Mouse (Mus musculus): ENCODE measurements at regions not wholly inside any gene's neighbourhood (a gene's known extent, or its start where the extent isn't known, plus 50 kb on each side); places are given as distances from the start of the nearest gene placed in this dataset.

- Histone ChIP-seq H3K4me3 (replicated peaks; ENCODE audit: extremely low read depth, low read depth, low read length) (no peak overlapping the region), H3K4me1 (ENCODE audit: control insufficient read depth, insufficient read depth, low read length) (no peaks in the 10 kb centered on the region)
- TF ChIP-seq CTCF (IDR thresholded peaks at IDR 0.05; ENCODE audit: insufficient read depth, low read length) (no peak), POLR2A (IDR thresholded peaks at IDR 0.05; ENCODE audit: borderline replicate concordance, extremely low read depth, low read depth, low read length) (no peak)
- WGBS = 19% methylated on average over 3 of the region's 3 CpGs
- DNase-seq = no peak
Measured at GRCm38 (mm10) chr1:90524641-90525220, 78.0 kb upstream of the Cops8 start.

GRCm38 (mm10) chr1:90526311-90526710, 76.5 kb upstream of the Cops8 start:
- no peak for DNase-seq
- 61% methylated on average over 7 of the region's 7 CpGs for WGBS
- Histone ChIP-seq H3K4me3 (replicated peaks; ENCODE audit: extremely low read depth, low read depth, low read length) (no peak overlapping the region), H3K4me1 (ENCODE audit: control insufficient read depth, insufficient read depth, low read length) (no peaks in the 10 kb centered on the region)
- TF ChIP-seq POLR2A (IDR thresholded peaks at IDR 0.05; ENCODE audit: borderline replicate concordance, extremely low read depth, low read depth, low read length) = no peak
- no peak for TF ChIP-seq CTCF (IDR thresholded peaks at IDR 0.05; ENCODE audit: insufficient read depth, low read length)

GRCm38 (mm10) chr1:90527947-90528717, 74.6 kb upstream of the Cops8 start:
- no peak overlapping the region for H3K4me3 ChIP-seq (replicated peaks; ENCODE audit: extremely low read depth, low read depth, low read length)
- DNase-seq = no peak

GRCm38 (mm10) chr1:90533481-90533880, 69.3 kb upstream of the Cops8 start:
- 93% methylated on average over 6 of the region's 6 CpGs for WGBS
- TF ChIP-seq POLR2A (IDR thresholded peaks at IDR 0.05; ENCODE audit: borderline replicate concordance, extremely low read depth, low read depth, low read length) (no peak), CTCF (IDR thresholded peaks at IDR 0.05; ENCODE audit: insufficient read depth, low read length) (no peak)
- no peak for DNase-seq
- H3K4me1 ChIP-seq (ENCODE audit: control insufficient read depth, insufficient read depth, low read length) = no peaks in the 10 kb centered on the region
- no peak overlapping the region for H3K4me3 ChIP-seq (replicated peaks; ENCODE audit: extremely low read depth, low read depth, low read length)

More at GRCm38 (mm10) chr1:90527947-90528717, 74.6 kb upstream of the Cops8 start:
- H3K4me1 ChIP-seq (ENCODE audit: control insufficient read depth, insufficient read depth, low read length) = no peaks in the 10 kb centered on the region
- 63% methylated on average over 11 of the region's 11 CpGs for WGBS
- TF ChIP-seq CTCF (IDR thresholded peaks at IDR 0.05; ENCODE audit: insufficient read depth, low read length) (no peak), POLR2A (IDR thresholded peaks at IDR 0.05; ENCODE audit: borderline replicate concordance, extremely low read depth, low read depth, low read length) (no peak)

GRCm38 (mm10) chr1:90536105-90536504, 66.7 kb upstream of the Cops8 start:
- TF ChIP-seq CTCF (IDR thresholded peaks at IDR 0.05; ENCODE audit: insufficient read depth, low read length) (no peak), POLR2A (IDR thresholded peaks at IDR 0.05; ENCODE audit: borderline replicate concordance, extremely low read depth, low read depth, low read length) (no peak)
- no peaks in the 10 kb centered on the region for H3K4me1 ChIP-seq (ENCODE audit: control insufficient read depth, insufficient read depth, low read length)
- H3K4me3 ChIP-seq (replicated peaks; ENCODE audit: extremely low read depth, low read depth, low read length) = no peak overlapping the region
- no peak for DNase-seq

GRCm38 (mm10) chr1:90543801-90544795, 58.7 kb upstream of the Cops8 start:
- H3K4me3 ChIP-seq (replicated peaks; ENCODE audit: extremely low read depth, low read depth, low read length) = no peak overlapping the region
- no peaks in the 10 kb centered on the region for H3K4me1 ChIP-seq (ENCODE audit: control insufficient read depth, insufficient read depth, low read length)
- no peak for DNase-seq
- no peak for TF ChIP-seq POLR2A (IDR thresholded peaks at IDR 0.05; ENCODE audit: borderline replicate concordance, extremely low read depth, low read depth, low read length)
- TF ChIP-seq CTCF (IDR thresholded peaks at IDR 0.05; ENCODE audit: insufficient read depth, low read length) = no peak
- 50% methylated on average over 19 of the region's 19 CpGs for WGBS

GRCm38 (mm10) chr1:90544821-90545536, 57.8 kb upstream of the Cops8 start:
- DNase-seq = no peak
- TF ChIP-seq POLR2A (IDR thresholded peaks at IDR 0.05; ENCODE audit: borderline replicate concordance, extremely low read depth, low read depth, low read length) = no peak
- TF ChIP-seq CTCF (IDR thresholded peaks at IDR 0.05; ENCODE audit: insufficient read depth, low read length) = no peak
- WGBS = 66% methylated on average over 9 of the region's 9 CpGs
- no peaks in the 10 kb centered on the region for H3K4me1 ChIP-seq (ENCODE audit: control insufficient read depth, insufficient read depth, low read length)
- H3K4me3 ChIP-seq (replicated peaks; ENCODE audit: extremely low read depth, low read depth, low read length) = no peak overlapping the region

- 74% methylated on average over 6 of the region's 6 CpGs for WGBS
- TF ChIP-seq CTCF (IDR thresholded peaks at IDR 0.05; ENCODE audit: insufficient read depth, low read length) (no peak), POLR2A (IDR thresholded peaks at IDR 0.05; ENCODE audit: borderline replicate concordance, extremely low read depth, low read depth, low read length) (no peak)
- Histone ChIP-seq H3K4me3 (replicated peaks; ENCODE audit: extremely low read depth, low read depth, low read length) (no peak overlapping the region), H3K4me1 (ENCODE audit: control insufficient read depth, insufficient read depth, low read length) (no peaks in the 10 kb centered on the region)
- no peak for DNase-seq
Measured at GRCm38 (mm10) chr1:90552644-90553043, 50.1 kb upstream of the Cops8 start.

All from lung, adult 2 months (tissue).